Mouse (Mus musculus): ENCODE measurements around the gene Tmem9b. TPM values are rescaled to one million over a fixed set of nuclear protein-coding genes. Genes with fewer than 3 reads are reported as not detected.

Tmem9b gene
- total and polyA plus RNA-seq, 2 experiments from 2014 or later = 74.8 to 142 TPM

DNA sequence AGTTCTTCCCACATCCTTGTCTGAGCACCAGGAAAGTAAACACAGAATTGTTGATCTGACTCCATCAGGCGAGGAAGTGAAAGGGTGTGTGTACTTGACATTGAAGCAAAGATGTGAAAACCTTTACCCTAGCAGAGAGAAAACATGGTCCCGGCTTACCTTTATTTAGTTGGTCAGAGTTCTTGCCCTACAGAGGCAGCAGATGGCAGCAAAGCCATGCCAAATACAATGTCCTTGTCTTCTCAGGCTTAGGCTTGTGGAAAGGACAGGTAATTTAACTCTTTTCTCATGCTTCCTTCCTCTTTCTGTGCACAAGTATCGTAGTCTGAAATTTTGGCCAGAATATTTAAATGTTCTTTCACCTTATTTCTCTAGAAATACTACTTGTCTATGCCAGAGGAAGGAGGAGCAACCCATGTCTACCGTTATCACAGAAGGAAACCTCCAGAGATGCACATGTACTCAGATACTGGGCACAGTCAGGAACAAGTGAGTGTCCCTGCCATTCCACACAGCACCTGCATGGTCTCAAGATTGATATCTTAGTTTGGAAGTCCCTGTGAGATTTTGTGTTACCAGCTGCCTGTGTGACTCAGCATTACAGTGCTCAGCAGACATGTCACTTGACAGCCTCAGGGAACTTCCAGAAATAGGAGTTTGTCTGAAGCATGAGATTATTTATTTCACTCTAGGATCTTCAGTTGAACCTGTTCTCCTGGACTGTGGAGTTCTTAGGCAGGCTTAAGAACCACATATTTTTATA is 45.5 kb downstream of the Tmem9b start:
- peaks cover 9% of the 10 kb centered on the region for H3K36me3 ChIP-seq (replicated peaks; ENCODE audit: control insufficient read depth, insufficient read depth, low read length)
- no peak overlapping the region for H3K9ac ChIP-seq (replicated peaks; ENCODE audit: low read depth, low read length)
- no peak overlapping the region for H3K4me2 ChIP-seq (ENCODE audit: low read depth, low read length)
- H3K27me3 ChIP-seq (ENCODE audit: control insufficient read depth, insufficient read depth, low read length) = no peaks in the 10 kb centered on the region
- peak; percentile 84 for TF ChIP-seq CTCF (IDR thresholded peaks at IDR 0.05; ENCODE audit: low read depth)
- TF ChIP-seq EP300 (IDR thresholded peaks at IDR 0.05; ENCODE audit: low read depth) = no peak
- no peak overlapping the region for H3K27ac ChIP-seq (ENCODE audit: low read depth)
- DNase-seq (ENCODE audit: low spot score) (peak; percentile 75), ATAC-seq (ENCODE audit: insufficient read depth, low read depth) (no peak)
- H3K9me3 ChIP-seq (replicated peaks; ENCODE audit: control insufficient read depth, low read length) = no peaks in the 10 kb centered on the region
- peaks cover 18% of the 10 kb centered on the region; the same call in 1 of the 2 replicates for H3K4me1 ChIP-seq (ENCODE audit: control insufficient read depth, insufficient read depth)
- no peak overlapping the region for H3K4me3 ChIP-seq (ENCODE audit: low read depth, low read length)
- WGBS = 36% methylated on average over 4 of the region's 4 CpGs

DNA sequence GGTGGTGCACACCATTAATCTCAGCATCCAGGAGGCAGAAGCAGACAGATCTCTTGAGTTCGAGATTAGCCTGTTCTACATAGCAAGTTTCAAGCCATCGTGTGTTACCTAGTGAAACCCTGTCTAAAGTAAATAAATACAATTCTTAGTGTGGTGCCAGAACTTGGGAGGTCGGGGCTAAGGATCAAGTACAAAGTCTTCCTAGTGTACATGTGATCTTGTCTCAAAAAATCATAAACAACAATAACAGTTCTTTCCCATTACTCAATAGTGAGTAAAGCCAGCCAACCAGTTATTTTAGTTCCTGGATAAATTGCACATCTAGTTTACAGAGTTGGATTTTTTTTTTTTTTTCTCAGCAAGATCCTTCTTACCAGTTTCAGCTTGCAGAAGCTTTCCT is 48.2 kb downstream of the Tmem9b start:
- Histone ChIP-seq H3K4me1 (ENCODE audit: control insufficient read depth, insufficient read depth) (peaks cover 12% of the 10 kb centered on the region; the same call in 1 of the 2 replicates), H3K4me2 (ENCODE audit: low read depth, low read length) (peak overlapping the region; percentile 67), H3K27me3 (ENCODE audit: control insufficient read depth, insufficient read depth, low read length) (no peaks in the 10 kb centered on the region), H3K9ac (replicated peaks; ENCODE audit: low read depth, low read length) (no peak overlapping the region), H3K36me3 (replicated peaks; ENCODE audit: control insufficient read depth, insufficient read depth, low read length) (no peaks in the 10 kb centered on the region), H3K9me3 (replicated peaks; ENCODE audit: control insufficient read depth, low read length) (no peaks in the 10 kb centered on the region), H3K4me3 (ENCODE audit: low read depth, low read length) (peak overlapping the region; percentile 75; the same call in 1 of the 2 replicates), H3K27ac (ENCODE audit: low read depth) (0 out of 2 replicates have a peak overlapping the region, but pooled peaks have one; percentile 79)
- DNase-seq (ENCODE audit: low spot score) = no peak
- TF ChIP-seq CTCF (IDR thresholded peaks at IDR 0.05; ENCODE audit: low read depth) = no peak
- no peak for TF ChIP-seq EP300 (IDR thresholded peaks at IDR 0.05; ENCODE audit: low read depth)
- ATAC-seq (ENCODE audit: insufficient read depth, low read depth) = no peak
- 66% methylated on average over 3 of the region's 3 CpGs for WGBS

DNA sequence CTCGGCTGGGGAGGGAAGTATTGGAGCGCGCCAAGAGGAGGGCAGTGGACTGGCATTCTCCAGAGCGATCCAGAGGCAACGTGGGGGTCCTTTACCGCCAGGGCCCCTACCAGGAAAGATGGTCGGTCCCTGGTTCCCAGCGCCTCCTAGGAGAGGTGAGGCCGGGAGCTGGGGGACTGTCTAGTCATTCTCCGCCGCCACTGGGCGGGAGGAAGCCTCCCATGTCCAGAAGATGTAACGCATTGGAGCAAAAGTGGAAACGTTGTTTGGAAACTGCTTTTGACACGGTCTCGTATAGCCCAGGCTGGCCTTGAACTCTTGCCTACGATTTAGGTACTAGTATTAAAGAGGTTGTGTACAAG is 48.7 kb downstream of the Tmem9b start:
- Histone ChIP-seq H3K9me3 (replicated peaks; ENCODE audit: control insufficient read depth, low read length) (no peaks in the 10 kb centered on the region), H3K4me3 (ENCODE audit: low read depth, low read length) (peak overlapping the region; percentile 75), H3K9ac (replicated peaks; ENCODE audit: low read depth, low read length) (peak overlapping the region; percentile 73), H3K4me1 (ENCODE audit: control insufficient read depth, insufficient read depth) (peaks cover 11% of the 10 kb centered on the region; the same call in 1 of the 2 replicates), H3K36me3 (replicated peaks; ENCODE audit: control insufficient read depth, insufficient read depth, low read length) (no peaks in the 10 kb centered on the region), H3K4me2 (ENCODE audit: low read depth, low read length) (peak overlapping the region; percentile 67), H3K27ac (ENCODE audit: low read depth) (peak overlapping the region; percentile 79), H3K27me3 (ENCODE audit: control insufficient read depth, insufficient read depth, low read length) (no peaks in the 10 kb centered on the region)
- TF ChIP-seq CTCF (IDR thresholded peaks at IDR 0.05; ENCODE audit: low read depth) (no peak), EP300 (IDR thresholded peaks at IDR 0.05; ENCODE audit: low read depth) (no peak)
- 6% methylated on average over 17 of the region's 17 CpGs for WGBS
- DNase-seq (ENCODE audit: low spot score) (no peak), ATAC-seq (ENCODE audit: insufficient read depth, low read depth) (no peak)

DNA sequence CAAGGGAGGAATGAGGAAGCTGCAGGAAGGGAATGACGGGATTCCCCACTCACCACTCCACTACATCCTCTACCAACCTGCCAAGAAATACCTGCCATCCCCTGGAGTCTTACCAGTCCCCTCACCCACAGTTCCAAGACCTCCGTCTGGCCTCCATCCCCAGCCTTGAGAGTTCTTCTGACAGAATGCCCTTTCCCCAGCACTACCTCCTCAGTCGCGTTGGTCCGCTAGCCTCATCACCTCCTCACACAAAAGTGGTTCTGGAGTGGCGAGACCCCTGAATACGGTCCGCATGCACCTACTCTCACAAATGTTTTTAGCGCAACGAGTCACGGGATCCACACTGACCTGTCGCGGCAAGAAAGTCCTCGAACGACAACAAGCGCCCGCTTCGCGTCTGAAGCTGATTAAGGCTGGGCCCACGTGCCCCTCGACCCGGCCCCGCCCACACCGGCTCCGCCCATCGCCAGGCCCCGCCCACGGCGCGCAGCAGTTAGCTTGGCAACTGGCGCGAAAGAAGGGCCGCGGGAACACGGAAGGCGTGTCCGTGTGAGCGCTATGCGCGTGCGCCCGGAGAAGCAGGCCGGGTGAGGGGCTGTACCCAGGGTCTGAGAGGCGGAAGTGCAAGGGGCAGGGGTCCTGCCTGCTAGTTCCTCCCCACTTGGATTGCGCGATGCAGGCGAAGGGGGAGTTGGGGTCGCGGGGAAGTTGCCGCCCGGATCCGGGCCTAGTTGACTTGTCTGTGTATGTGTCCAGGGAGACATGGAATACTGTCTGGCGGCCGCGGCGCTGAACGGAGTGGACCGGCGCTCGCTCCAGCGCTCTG is 49.3 kb downstream of the Tmem9b start, which contains the start of the genes St5 and Akip1:
TSS of gene St5 (minus strand) at position 416 of the 826 bp plus-strand sequence.
TSS of gene Akip1 (plus strand) at position 501 of the 826 bp plus-strand sequence.
- no peaks in the 10 kb centered on the region for H3K36me3 ChIP-seq (replicated peaks; ENCODE audit: control insufficient read depth, insufficient read depth, low read length)
- H3K4me2 ChIP-seq (ENCODE audit: low read depth, low read length) = peak within 1 kb of the TSS; percentile 67
- under 1% methylated on average over 61 of the region's 61 CpGs for WGBS
- H3K27me3 ChIP-seq (ENCODE audit: control insufficient read depth, insufficient read depth, low read length) = no peaks in the 10 kb centered on the region
- peaks cover 5% of the 10 kb centered on the region; the same call in 1 of the 2 replicates for H3K4me1 ChIP-seq (ENCODE audit: control insufficient read depth, insufficient read depth)
- H3K9me3 ChIP-seq (replicated peaks; ENCODE audit: control insufficient read depth, low read length) = no peaks in the 10 kb centered on the region
- DNase-seq (ENCODE audit: low spot score) (peak; percentile 90), ATAC-seq (ENCODE audit: insufficient read depth, low read depth) (peak; percentile 93)
- H3K4me3 ChIP-seq (ENCODE audit: low read depth, low read length) = peak within 1 kb of the TSS; percentile 75
- TF ChIP-seq EP300 (IDR thresholded peaks at IDR 0.05; ENCODE audit: low read depth) (no peak; the same call in 1 of the 2 replicates), CTCF (IDR thresholded peaks at IDR 0.05; ENCODE audit: low read depth) (no peak)
- H3K9ac ChIP-seq (replicated peaks; ENCODE audit: low read depth, low read length) = peak within 1 kb of the TSS; percentile 73
- peak within 1 kb of the TSS; percentile 79 for H3K27ac ChIP-seq (ENCODE audit: low read depth)

DNA sequence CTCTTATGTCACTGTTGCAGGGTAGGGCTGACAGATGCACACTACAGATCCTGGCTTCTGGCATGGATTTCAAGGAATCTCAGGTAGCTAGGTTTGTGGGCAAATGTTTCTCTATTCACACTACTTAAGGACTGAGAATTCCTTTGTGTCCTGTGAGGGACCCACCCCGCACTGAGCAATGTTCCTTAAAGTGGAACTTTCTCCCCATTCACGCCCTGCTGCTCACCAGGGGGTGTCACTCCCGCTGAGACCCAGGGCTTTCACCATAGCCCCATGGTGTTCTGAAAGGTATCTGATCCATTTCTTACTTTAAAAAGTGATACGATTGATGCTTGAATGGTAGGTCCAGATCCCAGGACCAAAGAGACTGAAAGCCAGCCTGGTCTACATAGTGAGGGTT is 50.0 kb downstream of the Tmem9b start:
- no peak overlapping the region for H3K4me3 ChIP-seq (ENCODE audit: low read depth, low read length)
- no peak for TF ChIP-seq CTCF (IDR thresholded peaks at IDR 0.05; ENCODE audit: low read depth)
- TF ChIP-seq EP300 (IDR thresholded peaks at IDR 0.05; ENCODE audit: low read depth) = no peak

More for the DNA sequence above, 50.0 kb downstream of the Tmem9b start:
- no peaks in the 10 kb centered on the region for H3K36me3 ChIP-seq (replicated peaks; ENCODE audit: control insufficient read depth, insufficient read depth, low read length)
- no peak for ATAC-seq (ENCODE audit: insufficient read depth, low read depth)
- DNase-seq (ENCODE audit: low spot score) = no peak
- H3K4me2 ChIP-seq (ENCODE audit: low read depth, low read length) = peak overlapping the region; percentile 67; the same call in 1 of the 2 replicates
- no peaks in the 10 kb centered on the region for H3K9me3 ChIP-seq (replicated peaks; ENCODE audit: control insufficient read depth, low read length)
- no peaks in the 10 kb centered on the region for H3K27me3 ChIP-seq (ENCODE audit: control insufficient read depth, insufficient read depth, low read length)
- H3K4me1 ChIP-seq (ENCODE audit: control insufficient read depth, insufficient read depth) = 0 out of 2 replicates have a peak, but pooled peaks cover 2% of the 10 kb centered on the region
- H3K9ac ChIP-seq (replicated peaks; ENCODE audit: low read depth, low read length) = no peak overlapping the region
- whole genome bisulfite sequencing = 54% methylated on average over 4 of the region's 4 CpGs
- H3K27ac ChIP-seq (ENCODE audit: low read depth) = no peak overlapping the region
